Mouse (Mus musculus) brain, embryonic 14.5 days (tissue): Measurements from ENCODE around the gene Pxdn.

ENCODE experiments used
- CTCF ChIP-seq: fragments of 200-500 bp; IDR thresholded peaks from 2 replicates; pipeline ENCODE4 v1.5.1; 2012; ENCODE audit warnings: inconsistent platforms, mild to moderate bottlenecking, moderate library complexity, borderline replicate concordance; ENCODE audit not compliant: insufficient read depth, insufficient read length; ENCODE audit errors: extremely low read depth
- POLR2A ChIP-seq: fragments of 200-500 bp; IDR thresholded peaks from 2 replicates; pipeline ENCODE4 v1.6.1; 2012; ENCODE audit warnings: mild to moderate bottlenecking, inconsistent platforms, borderline replicate concordance; ENCODE audit not compliant: poor library complexity, insufficient read depth, insufficient read length, severe bottlenecking; ENCODE audit errors: extremely low read depth

GRCm38 (mm10) chr12:29980076-29980475 lies 42.7 kb downstream of the Pxdn start:
- TF ChIP-seq CTCF (no peak), POLR2A (no peak)
